Mouse (Mus musculus) kidney, adult 2 months (tissue): ENCODE data around the gene Gm8369.

Experiments used
- CTCF ChIP-seq: fragments of 200-500 bp; conservative IDR thresholded peaks from 2 replicates; pipeline ENCODE4 v1.5.1; 2011; ENCODE audit warnings: low read depth, mild to moderate bottlenecking, control low read depth, low read length, moderate library complexity, mixed read lengths; ENCODE audit not compliant: insufficient read depth, insufficient read length
- POLR2A ChIP-seq: fragments of 200-500 bp; IDR thresholded peaks from one replicate; pipeline ENCODE4 v1.6.1; 2011; ENCODE audit warnings: low read depth, low read length, control low read depth

DNA sequence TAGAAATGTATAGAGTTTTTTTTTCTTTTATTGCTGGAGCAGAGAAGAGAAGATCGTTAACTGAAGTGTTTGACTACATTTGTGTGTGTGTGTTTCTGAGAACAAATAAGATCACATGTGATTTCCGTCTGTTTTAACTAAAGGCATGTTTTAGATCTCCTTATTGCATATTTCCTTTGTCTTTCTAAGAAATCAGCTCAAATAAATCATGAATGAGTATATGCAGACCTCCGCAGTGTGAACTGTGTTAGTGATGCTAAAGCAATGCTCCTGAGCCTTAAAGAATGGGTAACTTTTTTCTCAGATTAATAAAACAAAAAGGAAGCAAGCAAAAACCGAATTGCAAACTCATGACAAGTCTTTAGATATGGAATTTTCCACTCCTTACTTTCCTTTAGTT, 1.8 kb upstream of the Gm8369 start:
- no peak for TF ChIP-seq CTCF
- no peak for TF ChIP-seq POLR2A
